Mouse (Mus musculus) erythroblast, embryonic 14.5 days (primary cell): ENCODE data around the gene Cep250.

ENCODE experiments used
- GATA1 ChIP-seq: IDR thresholded peaks from 2 replicates; pipeline ENCODE4 v1.6.1; 2012; ENCODE audit warnings: low read length, inconsistent platforms, mixed read lengths
- TAL1 ChIP-seq: IDR thresholded peaks from 3 replicates; pipeline ENCODE4 v1.6.1; 2012; ENCODE audit warnings: low read length, inconsistent platforms, mixed read lengths

- no peak for TF ChIP-seq TAL1
- no peak for TF ChIP-seq GATA1
These were observed 6.7 kb downstream of the Cep250 start for GRCm38 (mm10) chr2:155962991-155963390.
